Mouse (Mus musculus) testis, adult 2 months (tissue): ENCODE results near the gene Sympk. TPM values are rescaled to one million over a fixed set of nuclear protein-coding genes. Genes with fewer than 3 reads are reported as not detected.
A peak's percentile ranks its signal among the peaks of the same experiment; 100 is the strongest.

ENCODE experiments used
- H3K27ac ChIP-seq: fragments of 200-500 bp; 2 replicates; pipeline ENCODE4 v1.5.1; 2012; ENCODE audit warnings: low read depth, low read length; ENCODE audit not compliant: control insufficient read depth, insufficient read depth
- H3K27me3 ChIP-seq: fragments of 200-500 bp; 2 replicates; pipeline ENCODE4 v1.6.1; 2012; ENCODE audit warnings: mild to moderate bottlenecking, low read length, moderate library complexity; ENCODE audit not compliant: control insufficient read depth, insufficient read depth
- H3K36me3 ChIP-seq: fragments of 200-500 bp; 2 replicates; pipeline ENCODE4 v1.6.1; 2012; ENCODE audit warnings: mild to moderate bottlenecking, low read length; ENCODE audit not compliant: control insufficient read depth, insufficient read depth
- H3K4me1 ChIP-seq: fragments of 200-500 bp; 2 replicates; pipeline ENCODE4 v1.6.1; 2012; ENCODE audit warnings: low read length; ENCODE audit not compliant: control insufficient read depth, insufficient read depth
- H3K4me3 ChIP-seq: fragments of 200-500 bp; 2 replicates; pipeline ENCODE4 v1.5.1; 2012; ENCODE audit warnings: low read depth, mild to moderate bottlenecking, low read length, moderate library complexity, mixed read lengths; ENCODE audit not compliant: control insufficient read depth
- CTCF ChIP-seq: fragments of 200-500 bp; IDR thresholded peaks from 2 replicates; pipeline ENCODE4 v1.5.1; 2012; ENCODE audit warnings: low read depth, mild to moderate bottlenecking, inconsistent platforms, low read length, moderate library complexity; ENCODE audit not compliant: control insufficient read depth, insufficient read depth, insufficient replicate concordance
- POLR2A ChIP-seq: fragments of 200-500 bp; IDR thresholded peaks from 2 replicates; pipeline ENCODE4 v1.6.1; 2012; ENCODE audit warnings: low read depth, mild to moderate bottlenecking, inconsistent platforms, low read length, moderate library complexity; ENCODE audit not compliant: control insufficient read depth
- polyA plus RNA-seq: library from polyadenylated mRNA; depleted of rRNA; stranded (reverse); fragments of >200 nt; gene quantifications from 2 replicates; pipeline ENCODE4 v1.2.3, GENCODE M21; 2012

Sympk gene
- polyA plus RNA-seq, 1 experiment, result 196 TPM

DNA sequence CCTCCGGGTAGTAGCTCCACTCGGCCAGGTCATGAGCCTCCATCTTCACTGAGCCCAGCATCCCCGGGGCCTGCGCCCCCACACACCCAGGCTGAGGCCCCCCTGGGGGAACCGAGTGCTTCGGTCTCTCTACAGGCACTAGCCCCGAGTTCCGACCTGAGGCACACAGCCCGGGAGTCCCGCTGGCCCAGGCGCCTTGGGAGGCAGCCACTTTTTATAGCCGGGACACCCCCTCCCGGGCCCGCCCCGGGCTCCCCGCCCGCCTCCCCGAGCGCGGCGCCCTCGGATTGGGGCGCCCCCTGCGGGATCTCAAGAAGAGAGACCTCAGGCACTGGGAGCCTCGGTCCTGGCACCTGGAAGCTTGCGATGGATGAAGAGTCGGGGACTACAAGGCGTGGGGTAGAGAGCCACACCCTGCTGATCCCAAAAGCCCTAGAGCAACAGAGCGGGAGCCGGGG lies 791 bp upstream of the Sympk start, which contains the start of gene Foxa3:
TSS of gene Foxa3 (minus strand) at position 182 of the 458 bp plus-strand sequence.
- Histone ChIP-seq H3K4me1 (peaks cover 22% of the 10 kb centered on the region), H3K27ac (no peak within 1 kb of the TSS), H3K4me3 (peak within 1 kb of the TSS; percentile 94), H3K27me3 (no peaks in the 10 kb centered on the region), H3K36me3 (no peaks in the 10 kb centered on the region)
- TF ChIP-seq POLR2A (no peak), CTCF (no peak)

DNA sequence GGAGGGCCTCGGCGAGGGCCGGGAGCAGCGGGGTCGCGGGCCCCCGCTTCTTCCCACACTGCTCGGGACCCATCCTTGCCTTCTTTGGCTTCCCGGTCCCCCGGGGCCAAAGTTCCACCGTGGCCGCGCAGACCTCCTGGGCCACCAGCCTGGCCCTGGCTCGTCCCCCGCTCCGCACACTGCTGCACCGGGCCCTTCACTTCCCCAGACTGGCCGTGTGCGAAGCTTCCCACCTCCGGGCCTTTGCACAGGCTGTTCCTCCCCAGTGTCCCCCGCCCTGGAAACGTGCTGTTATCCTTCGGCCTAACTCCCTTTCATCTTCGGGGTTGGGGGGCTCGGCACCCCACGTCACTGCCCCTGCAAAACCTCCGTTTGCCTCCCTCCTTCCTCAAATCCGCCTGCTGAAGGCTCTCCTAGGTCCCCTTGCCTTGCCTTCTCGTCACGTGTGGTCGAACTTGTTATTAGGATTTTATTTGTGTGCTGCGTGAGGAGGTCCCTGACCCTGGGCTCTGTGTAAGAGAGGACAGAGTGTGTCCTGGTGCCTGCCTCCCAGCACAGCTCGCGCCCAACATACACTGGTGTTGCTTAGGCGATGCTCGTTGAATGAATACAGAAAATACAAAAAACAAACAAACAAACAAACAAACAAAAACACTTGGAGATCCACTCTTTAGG lies 541 bp downstream of the Sympk start:
- peak overlapping the region; percentile 78 for H3K27ac ChIP-seq
- H3K4me1 ChIP-seq, result peaks cover 18% of the 10 kb centered on the region
- 0 out of 2 replicates have a peak, but pooled peaks have one; percentile 15 for TF ChIP-seq POLR2A
- TF ChIP-seq CTCF, result no peak
- H3K4me3 ChIP-seq, result peak overlapping the region; percentile 94
- no peaks in the 10 kb centered on the region for H3K27me3 ChIP-seq
- no peaks in the 10 kb centered on the region for H3K36me3 ChIP-seq

DNA sequence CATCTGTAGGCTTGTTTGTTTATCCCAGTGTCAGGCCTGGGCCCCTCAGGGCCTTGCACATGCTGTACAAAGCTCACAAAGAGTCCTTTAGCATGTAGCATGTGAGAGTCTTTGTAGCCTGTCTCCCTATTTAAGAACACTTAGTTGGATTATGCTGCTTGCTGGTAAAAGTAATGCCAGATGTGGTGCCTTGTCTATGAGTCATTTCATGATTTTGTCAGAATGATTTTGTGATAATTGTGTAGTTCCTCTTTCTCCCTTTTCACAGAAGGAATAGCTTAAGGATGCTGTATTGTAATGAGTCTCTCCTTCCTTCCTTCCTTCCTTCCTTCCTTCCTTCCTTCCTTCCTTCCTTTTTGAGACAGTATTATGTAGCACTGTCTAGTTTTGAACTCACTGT lies 3.9 kb downstream of the Sympk start:
- H3K27ac ChIP-seq, result no peak overlapping the region
- no peaks in the 10 kb centered on the region for H3K27me3 ChIP-seq
- no peak for TF ChIP-seq POLR2A
- no peak for TF ChIP-seq CTCF
- H3K4me1 ChIP-seq, result peaks cover 11% of the 10 kb centered on the region
- no peaks in the 10 kb centered on the region; the same call in 1 of the 2 replicates for H3K36me3 ChIP-seq
- H3K4me3 ChIP-seq, result no peak overlapping the region

DNA sequence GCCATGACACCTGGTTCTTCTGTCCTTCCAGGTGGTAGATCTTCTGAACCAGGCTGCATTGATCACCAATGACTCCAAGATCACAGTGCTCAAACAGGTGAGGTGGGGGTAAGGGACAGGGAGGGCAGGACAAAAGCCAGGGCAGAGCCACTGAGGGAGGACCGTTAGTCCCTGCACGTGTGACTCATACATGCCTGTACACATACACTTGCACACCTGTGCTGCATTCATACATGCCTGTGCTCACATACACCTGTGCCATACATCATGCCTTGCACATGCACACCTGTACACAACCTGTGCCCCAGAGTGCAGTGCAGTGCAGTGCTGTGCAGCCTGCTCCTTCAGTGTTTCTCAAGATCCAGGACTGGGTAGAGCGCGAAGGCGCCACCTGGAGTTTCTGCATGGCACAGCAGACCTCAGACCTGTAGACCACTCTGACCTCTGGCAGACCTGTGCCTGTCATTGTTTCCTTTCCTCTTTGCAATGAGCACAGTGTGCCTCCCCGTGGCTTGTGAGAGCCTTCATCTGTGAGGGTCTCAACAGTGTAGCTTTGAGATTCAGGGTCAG lies 5.0 kb downstream of the Sympk start:
- H3K36me3 ChIP-seq, result no peaks in the 10 kb centered on the region; the same call in 1 of the 2 replicates

DNA sequence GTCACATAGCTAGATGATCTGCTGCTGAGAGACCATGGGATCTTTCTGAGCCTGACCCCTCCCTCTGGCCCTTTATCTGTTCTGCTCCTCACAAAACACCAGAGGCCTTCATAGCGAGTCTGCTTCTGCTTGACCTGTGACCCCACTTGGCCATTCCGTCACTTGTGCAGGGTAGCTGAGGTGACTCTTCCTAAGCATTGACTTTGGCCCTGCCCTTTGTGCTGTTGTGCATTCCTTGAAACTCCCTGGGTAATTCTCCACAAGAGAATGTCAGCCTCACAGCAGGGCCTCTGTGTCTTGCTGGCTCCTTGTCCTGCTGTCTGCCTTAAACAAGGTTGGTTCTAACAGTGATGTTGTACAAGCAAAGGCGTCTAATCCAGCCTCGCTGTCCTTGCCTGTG lies 7.5 kb downstream of the Sympk start:
- H3K27me3 ChIP-seq, result no peaks in the 10 kb centered on the region
- H3K27ac ChIP-seq, result no peak overlapping the region
- no peaks in the 10 kb centered on the region; the same call in 1 of the 2 replicates for H3K36me3 ChIP-seq
- TF ChIP-seq POLR2A (no peak), CTCF (no peak)
- no peaks in the 10 kb centered on the region for H3K4me1 ChIP-seq
- no peak overlapping the region for H3K4me3 ChIP-seq

More for the DNA sequence above, 5.0 kb downstream of the Sympk start:
- TF ChIP-seq POLR2A (no peak), CTCF (peak; percentile 57; the same call in 1 of the 2 replicates)
- Histone ChIP-seq H3K4me1 (peaks cover 5% of the 10 kb centered on the region), H3K27me3 (no peaks in the 10 kb centered on the region), H3K4me3 (no peak overlapping the region), H3K27ac (no peak overlapping the region)

DNA sequence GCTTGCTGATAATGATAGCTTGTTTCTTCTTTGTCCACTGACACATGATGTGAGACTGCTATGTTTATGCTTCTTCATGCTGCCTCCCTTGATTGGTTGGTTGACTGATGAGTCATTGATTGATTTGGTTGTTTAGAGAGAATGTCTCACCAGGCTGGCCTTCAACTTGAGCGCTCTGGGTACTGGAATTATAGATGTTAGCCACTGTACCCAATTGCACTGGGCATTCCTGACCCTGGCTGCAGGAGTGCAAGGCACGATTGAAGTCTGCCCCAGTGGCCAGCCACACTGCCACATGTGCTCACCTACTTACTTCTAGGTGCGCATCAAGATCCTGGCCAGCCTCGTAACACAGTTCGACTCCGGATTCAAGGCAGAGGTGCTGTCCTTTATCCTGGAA lies 20.4 kb downstream of the Sympk start:
- H3K4me1 ChIP-seq, result no peaks in the 10 kb centered on the region
- H3K27ac ChIP-seq, result no peak overlapping the region
- H3K36me3 ChIP-seq, result no peaks in the 10 kb centered on the region; the same call in none of the 2 replicates
- no peak overlapping the region for H3K4me3 ChIP-seq
- no peaks in the 10 kb centered on the region for H3K27me3 ChIP-seq
- TF ChIP-seq CTCF, result no peak

DNA sequence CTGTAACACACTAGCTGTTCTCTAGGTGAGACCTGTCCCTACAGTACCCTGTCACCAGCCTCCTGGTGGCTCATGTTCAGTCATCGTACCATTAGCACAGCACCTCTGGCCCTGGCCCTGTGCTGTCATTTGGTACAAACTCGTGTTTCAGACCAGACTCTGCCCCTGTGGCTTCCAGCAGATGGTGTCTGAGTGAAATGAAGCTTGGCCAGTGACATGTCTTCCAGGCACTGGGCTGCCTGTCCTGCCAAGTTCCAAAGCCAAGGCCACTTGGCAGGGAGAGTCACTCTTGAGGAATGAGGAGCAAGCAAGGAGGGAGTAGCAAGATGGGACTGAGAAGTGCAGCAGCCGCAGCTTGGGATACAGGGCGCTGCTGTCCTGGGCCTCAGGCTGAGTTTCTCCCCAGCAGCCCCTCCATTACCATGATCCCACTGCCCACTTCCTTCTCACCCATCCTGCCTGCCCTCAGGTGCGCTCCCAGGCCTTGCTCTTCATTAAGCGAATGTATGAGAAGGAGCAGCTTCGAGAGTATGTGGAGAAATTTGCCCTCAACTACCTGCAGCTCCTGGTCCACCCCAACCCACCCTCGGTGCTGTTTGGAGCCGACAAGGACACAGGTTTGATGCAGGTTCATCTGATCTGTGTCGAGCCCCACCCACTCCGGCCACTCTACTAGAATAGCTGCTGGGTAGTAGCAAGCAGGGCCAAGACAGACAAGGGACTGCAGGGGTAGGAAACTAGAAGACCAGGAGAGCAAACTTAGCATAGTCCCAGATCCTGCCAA lies 22.3 kb downstream of the Sympk start:
- TF ChIP-seq CTCF (no peak), POLR2A (no peak)
- H3K4me1 ChIP-seq, result no peaks in the 10 kb centered on the region
- H3K4me3 ChIP-seq, result no peak overlapping the region
- H3K27ac ChIP-seq, result peak overlapping the region; percentile 46; the same call in 1 of the 2 replicates
- H3K36me3 ChIP-seq, result no peaks in the 10 kb centered on the region; the same call in 1 of the 2 replicates
- no peaks in the 10 kb centered on the region for H3K27me3 ChIP-seq
